In genomic region chr1:84155585-84155930, GRCm38 (mm10) we compare ENCODE assay signal across 16 mouse cellular contexts.
A peak's percentile ranks its signal among the peaks of the same experiment; 100 is the strongest.
DNase-seq lines count a peak whose midpoint lies in the region; ATAC-seq and TF ChIP-seq lines count a peak whose summit lies in the region.
"Had no signal": no experiment of that assay in that cellular context is flagged by ENCODE, and none has a peak within 500 bp of the region (broad histone marks: within the 10 kb centered on the region; RNA-seq: fewer than 3 reads in every experiment).

No protein-coding gene starts in this region.

- 0 out of 2 replicates have a peak overlapping the region, but pooled peaks have one; percentile 7 for H3K9ac ChIP-seq in embryonic facial prominence, embryonic 11.5 days (replicated peaks; ENCODE audit: low read length)
- H3K9ac ChIP-seq in forebrain, embryonic 14.5 days (ENCODE audit: low read length), result no peak overlapping the region
- H3K9ac ChIP-seq in hindbrain, postnatal 0 days (replicated peaks; ENCODE audit: low read length), result no peak overlapping the region
- H3K9ac ChIP-seq in neural tube, embryonic 13.5 days, result no peak overlapping the region
- H3K9ac ChIP-seq in intestine, embryonic 15.5 days, result no peak overlapping the region
- H3K9ac ChIP-seq: heart, embryonic 15.5 days; lung, embryonic 15.5 days had no signal

- DNase-seq in embryonic facial prominence, embryonic 11.5 days (ENCODE audit: low spot score), result peak; percentile 45
- DNase-seq in forebrain, embryonic 14.5 days (ENCODE audit: low spot score), result peak; percentile 63
- DNase-seq in hindbrain, postnatal 0 days (ENCODE audit: low spot score), result peak; percentile 16
- DNase-seq in cerebellum, postnatal 14 days, result no peak
- no peak for DNase-seq in ovary, postnatal 14 days (ENCODE audit: low spot score)
- DNase-seq: cerebellum, adult 9-10 months; gastrocnemius, postnatal 36 days; kidney, postnatal 36 days; liver had no signal

- no peak for TF ChIP-seq CTCF in hindbrain, postnatal 0 days (IDR thresholded peaks at IDR 0.05; ENCODE audit: low read depth)

- H3K4me2 ChIP-seq in embryonic facial prominence, embryonic 11.5 days (ENCODE audit: low read depth, low read length), result no peak overlapping the region
- peak overlapping the region; percentile 1; the same call in 1 of the 2 replicates for H3K4me2 ChIP-seq in forebrain, embryonic 14.5 days (ENCODE audit: low read length)
- no peak overlapping the region for H3K4me2 ChIP-seq in hindbrain, postnatal 0 days (ENCODE audit: low read depth, low read length)
- H3K4me2 ChIP-seq in neural tube, embryonic 13.5 days, result peak overlapping the region; percentile 9; the same call in 1 of the 2 replicates
- H3K4me2 ChIP-seq in intestine, embryonic 15.5 days (replicated peaks), result no peak overlapping the region
- H3K4me2 ChIP-seq: heart, embryonic 15.5 days; lung, embryonic 15.5 days had no signal

- no peak overlapping the region for H3K4me3 ChIP-seq in embryonic facial prominence, embryonic 11.5 days (ENCODE audit: low read depth, low read length)
- H3K4me3 ChIP-seq in forebrain, embryonic 14.5 days (ENCODE audit: low read depth, low read length), result no peak overlapping the region
- H3K4me3 ChIP-seq in hindbrain, postnatal 0 days (ENCODE audit: low read length), result no peak overlapping the region
- H3K4me3 ChIP-seq in neural tube, embryonic 13.5 days, result no peak overlapping the region
- H3K4me3 ChIP-seq in intestine, embryonic 15.5 days (replicated peaks), result no peak overlapping the region
- H3K4me3 ChIP-seq: erythroblast, embryonic 14.5 days; heart, embryonic 15.5 days; lung, embryonic 15.5 days; megakaryocyte, embryonic 14.5 days had no signal

- no peaks in the 10 kb centered on the region for H3K9me3 ChIP-seq in embryonic facial prominence, embryonic 11.5 days (replicated peaks; ENCODE audit: control insufficient read depth, low read length)
- H3K9me3 ChIP-seq in forebrain, embryonic 14.5 days (replicated peaks; ENCODE audit: control insufficient read depth, low read length), result no peaks in the 10 kb centered on the region
- no peaks in the 10 kb centered on the region for H3K9me3 ChIP-seq in hindbrain, postnatal 0 days (ENCODE audit: low read length)
- H3K9me3 ChIP-seq in neural tube, embryonic 13.5 days, result no peaks in the 10 kb centered on the region
- H3K9me3 ChIP-seq in intestine, embryonic 15.5 days, result no peaks in the 10 kb centered on the region
- H3K9me3 ChIP-seq: heart, embryonic 15.5 days; lung, embryonic 15.5 days had no signal

- no peak for ATAC-seq in embryonic facial prominence, embryonic 11.5 days (replicated peaks; ENCODE audit: insufficient number of reproducible peaks, low FRiP score, low TSS enrichment, low read depth)
- peak; percentile 64 for ATAC-seq in forebrain, embryonic 14.5 days
- ATAC-seq in hindbrain, postnatal 0 days, result peak; percentile 69
- no peak for ATAC-seq in neural tube, embryonic 13.5 days (ENCODE audit: low read depth)
- ATAC-seq in intestine, embryonic 15.5 days, result no peak

- 10% methylated on average over 2 of the region's 2 CpGs for WGBS in embryonic facial prominence, embryonic 11.5 days
- 24% methylated on average over 2 of the region's 2 CpGs for WGBS in forebrain, embryonic 14.5 days
- 10% methylated on average over 2 of the region's 2 CpGs for WGBS in hindbrain, postnatal 0 days
- 15% methylated on average over 2 of the region's 2 CpGs for WGBS in neural tube, embryonic 13.5 days
- WGBS in intestine, embryonic 15.5 days, result 40% methylated on average over 2 of the region's 2 CpGs

- H3K36me3 ChIP-seq in embryonic facial prominence, embryonic 11.5 days (replicated peaks; ENCODE audit: control insufficient read depth, insufficient read depth, low read depth, low read length), result no peaks in the 10 kb centered on the region
- no peaks in the 10 kb centered on the region for H3K36me3 ChIP-seq in forebrain, embryonic 14.5 days (ENCODE audit: control insufficient read depth, insufficient read depth, low read length)
- H3K36me3 ChIP-seq in hindbrain, postnatal 0 days (ENCODE audit: insufficient read depth, low read length), result no peaks in the 10 kb centered on the region
- H3K36me3 ChIP-seq in neural tube, embryonic 13.5 days, result no peaks in the 10 kb centered on the region
- no peaks in the 10 kb centered on the region for H3K36me3 ChIP-seq in intestine, embryonic 15.5 days
- H3K36me3 ChIP-seq: heart, embryonic 15.5 days; lung, embryonic 15.5 days had no signal

- H3K4me1 ChIP-seq in embryonic facial prominence, embryonic 11.5 days (ENCODE audit: control insufficient read depth, insufficient read depth, low read length), result no peaks in the 10 kb centered on the region
- no peaks in the 10 kb centered on the region for H3K4me1 ChIP-seq in forebrain, embryonic 14.5 days (ENCODE audit: control insufficient read depth, insufficient read depth, low read length)
- no peaks in the 10 kb centered on the region for H3K4me1 ChIP-seq in hindbrain, postnatal 0 days (ENCODE audit: insufficient read depth, low read length)
- H3K4me1 ChIP-seq in neural tube, embryonic 13.5 days (replicated peaks), result peaks cover 11% of the 10 kb centered on the region
- no peaks in the 10 kb centered on the region for H3K4me1 ChIP-seq in intestine, embryonic 15.5 days (replicated peaks)
- H3K4me1 ChIP-seq: heart, embryonic 15.5 days; lung, embryonic 15.5 days; megakaryocyte, embryonic 14.5 days had no signal

- H3K27me3 ChIP-seq in embryonic facial prominence, embryonic 11.5 days (ENCODE audit: control insufficient read depth, insufficient read depth, low read length), result no peaks in the 10 kb centered on the region
- no peaks in the 10 kb centered on the region for H3K27me3 ChIP-seq in forebrain, embryonic 14.5 days (replicated peaks; ENCODE audit: control insufficient read depth, insufficient read depth, low read length)
- H3K27me3 ChIP-seq in hindbrain, postnatal 0 days (ENCODE audit: insufficient read depth, low read length), result no peaks in the 10 kb centered on the region
- no peaks in the 10 kb centered on the region for H3K27me3 ChIP-seq in neural tube, embryonic 13.5 days
- H3K27me3 ChIP-seq in intestine, embryonic 15.5 days (replicated peaks), result no peaks in the 10 kb centered on the region
- H3K27me3 ChIP-seq: heart, embryonic 15.5 days; lung, embryonic 15.5 days; megakaryocyte, embryonic 14.5 days had no signal

- 0 out of 2 replicates have a peak overlapping the region, but pooled peaks have one; percentile 8 for H3K27ac ChIP-seq in embryonic facial prominence, embryonic 11.5 days (replicated peaks; ENCODE audit: low read depth, low read length)
- H3K27ac ChIP-seq in forebrain, embryonic 14.5 days (ENCODE audit: low read depth, low read length), result peak overlapping the region; percentile 16; the same call in 1 of the 2 replicates
- H3K27ac ChIP-seq in hindbrain, postnatal 0 days, result peak overlapping the region; percentile 42
- H3K27ac ChIP-seq in neural tube, embryonic 13.5 days (replicated peaks), result peak overlapping the region; percentile 59
- no peak overlapping the region for H3K27ac ChIP-seq in intestine, embryonic 15.5 days
- H3K27ac ChIP-seq: heart, embryonic 15.5 days; lung, embryonic 15.5 days; stomach, postnatal 0 days had no signal

Comparison
In these comparisons a context has a peak if more than half of its experiments do, and no peak if none do; other contexts are left out.
1. ATAC-seq: peak in forebrain, embryonic 14.5 days (single experiment) and hindbrain, postnatal 0 days (single experiment); none in embryonic facial prominence, embryonic 11.5 days (single experiment), neural tube, embryonic 13.5 days (single experiment) and intestine, embryonic 15.5 days (single experiment).
2. DNase-seq: peak in embryonic facial prominence, embryonic 11.5 days (single experiment), forebrain, embryonic 14.5 days (single experiment) and hindbrain, postnatal 0 days (single experiment); none in cerebellum, postnatal 14 days (0 of 2) and ovary, postnatal 14 days (single experiment).
3. H3K4me2 ChIP-seq: peak in forebrain, embryonic 14.5 days (single experiment) and neural tube, embryonic 13.5 days (single experiment); none in embryonic facial prominence, embryonic 11.5 days (single experiment), hindbrain, postnatal 0 days (single experiment) and intestine, embryonic 15.5 days (single experiment).